28 mouse cellular contexts compared by ENCODE assay signal in genomic region chr10:15841381-15841780, GRCm38 (mm10).
DNase-seq lines count a peak whose midpoint lies in the region; TF ChIP-seq lines count a peak whose summit lies in the region.
"Had no signal": no experiment of that assay in that cellular context is flagged by ENCODE, and none has a peak within 500 bp of the region (broad histone marks: within the 10 kb centered on the region; RNA-seq: fewer than 3 reads in every experiment).

No protein-coding gene starts in this region.

- TF ChIP-seq CTCF in kidney, adult 2 months (conservative IDR thresholded peaks at IDR 0.05; ENCODE audit: insufficient read depth, insufficient read length, low read depth, low read length) = no peak

- no peak overlapping the region for H3K27ac ChIP-seq in heart, embryonic 10.5 days
- no peak overlapping the region for H3K27ac ChIP-seq in kidney, adult 2 months (ENCODE audit: insufficient read depth, low read depth, low read length)
- H3K27ac ChIP-seq: embryonic facial prominence, embryonic 10.5 days; embryonic facial prominence, embryonic 13.5 days; forebrain, embryonic 12.5 days; forebrain, embryonic 15.5 days; gastrocnemius, adult 2 months; heart, embryonic 15.5 days; hindbrain, embryonic 12.5 days; hindbrain, embryonic 15.5 days had no signal

- WGBS in heart, embryonic 10.5 days = 58% methylated on average over 3 of the region's 3 CpGs
- 65% methylated on average over 3 of the region's 3 CpGs for WGBS in kidney, adult 2 months

- H3K27me3 ChIP-seq in heart, embryonic 10.5 days (ENCODE audit: insufficient read depth, poor library complexity, severe bottlenecking) = no peaks in the 10 kb centered on the region
- no peaks in the 10 kb centered on the region for H3K27me3 ChIP-seq in kidney, adult 2 months (replicated peaks; ENCODE audit: control insufficient read depth, insufficient read depth, low read length)
- H3K27me3 ChIP-seq: CH12.LX; embryonic facial prominence, embryonic 13.5 days; forebrain, embryonic 12.5 days; forebrain, embryonic 15.5 days; heart, embryonic 12.5 days; heart, embryonic 15.5 days; hindbrain, embryonic 12.5 days; hindbrain, embryonic 15.5 days had no signal

- no peak for TF ChIP-seq POLR2A in kidney, adult 2 months (IDR thresholded peaks at IDR 0.05; ENCODE audit: low read depth, low read length)

- H3K36me3 ChIP-seq in heart, embryonic 10.5 days = no peaks in the 10 kb centered on the region
- H3K36me3 ChIP-seq in kidney, adult 2 months (ENCODE audit: control insufficient read depth, insufficient read depth, low read length) = no peaks in the 10 kb centered on the region
- H3K36me3 ChIP-seq: embryonic facial prominence, embryonic 10.5 days; embryonic facial prominence, embryonic 13.5 days; forebrain, embryonic 12.5 days; forebrain, embryonic 15.5 days; G1E; heart, embryonic 12.5 days; heart, embryonic 15.5 days; hindbrain, embryonic 12.5 days; hindbrain, embryonic 15.5 days had no signal

- H3K9me3 ChIP-seq in heart, embryonic 10.5 days = no peaks in the 10 kb centered on the region
- H3K9me3 ChIP-seq: embryonic facial prominence, embryonic 10.5 days; embryonic facial prominence, embryonic 13.5 days; forebrain, embryonic 12.5 days; forebrain, embryonic 15.5 days; G1E; heart, embryonic 12.5 days; heart, embryonic 15.5 days; hindbrain, embryonic 12.5 days; hindbrain, embryonic 15.5 days had no signal

- peak; percentile 3 for DNase-seq in heart, adult 8-10 months (ENCODE audit: low spot score)
- DNase-seq in heart, embryonic 10.5 days (ENCODE audit: low spot score) = no peak
- peak; percentile 24 for DNase-seq in 416B (ENCODE audit: low read depth)
- peak; percentile 57 for DNase-seq in brain, adult 2 months (ENCODE audit: low read depth, low spot score)
- DNase-seq in natural killer cell, adult 2 months (ENCODE audit: low spot score in 2 of 2) = no peak
- DNase-seq in kidney, adult 2 months = no peak
- DNase-seq: adrenal gland, adult 2 months; adrenal gland, postnatal 14 days; B cell, adult 2 months; cerebellum, adult 11-12 months; cerebellum, adult 8-10 months; cerebellum, postnatal 10 days; cerebellum, postnatal 36 days; embryo, embryonic 11 days; gastrocnemius, adult 2 months; gastrocnemius, postnatal 14 days; heart, postnatal 14 days had no signal

- H3K4me1 ChIP-seq in heart, embryonic 10.5 days = no peaks in the 10 kb centered on the region
- H3K4me1 ChIP-seq in kidney, adult 2 months (ENCODE audit: control insufficient read depth, insufficient read depth, low read length) = no peaks in the 10 kb centered on the region
- H3K4me1 ChIP-seq: embryonic facial prominence, embryonic 10.5 days; embryonic facial prominence, embryonic 13.5 days; forebrain, embryonic 12.5 days; forebrain, embryonic 15.5 days; heart, embryonic 12.5 days; heart, embryonic 15.5 days; hindbrain, embryonic 12.5 days; hindbrain, embryonic 15.5 days had no signal

- H3K4me3 ChIP-seq in heart, embryonic 10.5 days = no peak overlapping the region
- H3K4me3 ChIP-seq in kidney, adult 2 months (ENCODE audit: insufficient read depth, low read depth, low read length) = no peak overlapping the region
- H3K4me3 ChIP-seq: embryonic facial prominence, embryonic 10.5 days; embryonic facial prominence, embryonic 13.5 days; erythroblast, embryonic 14.5 days; forebrain, embryonic 12.5 days; forebrain, embryonic 15.5 days; gastrocnemius, adult 2 months; heart, embryonic 12.5 days; heart, embryonic 15.5 days; hindbrain, embryonic 12.5 days; hindbrain, embryonic 15.5 days had no signal

Comparison
In these comparisons a context has a peak if more than half of its experiments do, and no peak if none do; other contexts are left out.
1. DNase-seq: peak in heart, adult 8-10 months (single experiment), 416B (single experiment) and brain, adult 2 months (single experiment); none in heart, embryonic 10.5 days (single experiment), natural killer cell, adult 2 months (0 of 2) and kidney, adult 2 months (single experiment).